Mouse (Mus musculus): ENCODE measurements around the gene Shc2.
A peak's percentile ranks its signal among the peaks of the same experiment; 100 is the strongest.

- no peak for TF ChIP-seq POLR2A (IDR thresholded peaks at IDR 0.05; ENCODE audit: insufficient read length, low read depth)
- peak; percentile 34 for TF ChIP-seq TCF12 (IDR thresholded peaks at IDR 0.05; ENCODE audit: insufficient read depth, poor library complexity, severe bottlenecking)
- TF ChIP-seq MYOG (IDR thresholded peaks at IDR 0.05; ENCODE audit: control insufficient read depth in 1 of 3, insufficient read depth in 1 of 3, insufficient read length in 2 of 3, low read depth in 2 of 3) = peak; percentile 45 to 92 (median 74)
Measured at GRCm38 (mm10) chr10:79683726-79684640, 46.3 kb upstream of the Shc2 start.
